Mouse (Mus musculus) cerebellum, adult 2 months (tissue): ENCODE measurements around the gene Nup35. TPM values are rescaled to one million over a fixed set of nuclear protein-coding genes. Genes with fewer than 3 reads are reported as not detected.

ENCODE experiments used
- DNase-seq, 2 experiments: peaks; one replicate each; pipeline ENCODE4 v3.0.0; 2021
- H3K27ac ChIP-seq: fragments of 200-500 bp; 2 replicates; pipeline ENCODE4 v1.5.1; 2012; ENCODE audit warnings: low read length, control low read depth, inconsistent platforms; ENCODE audit not compliant: insufficient read depth
- H3K27me3 ChIP-seq: fragments of 200-500 bp; 2 replicates; pipeline ENCODE4 v1.6.1; 2012; ENCODE audit warnings: inconsistent platforms, mild to moderate bottlenecking, low read length, moderate library complexity; ENCODE audit not compliant: control insufficient read depth, insufficient read depth
- H3K4me1 ChIP-seq: fragments of 200-500 bp; 2 replicates; pipeline ENCODE4 v1.6.1; 2011; ENCODE audit warnings: low read length; ENCODE audit not compliant: control insufficient read depth, insufficient read depth
- H3K4me3 ChIP-seq: fragments of 200-500 bp; replicated peaks from 2 replicates; pipeline ENCODE3; 2011; ENCODE audit warnings: mild to moderate bottlenecking, low read depth, low read length, control low read depth; ENCODE audit not compliant: insufficient read depth
- CTCF ChIP-seq: fragments of 200-500 bp; IDR thresholded peaks from 2 replicates; pipeline ENCODE4 v1.5.1; 2011; ENCODE audit warnings: low read depth, mild to moderate bottlenecking, control low read depth, low read length, moderate library complexity, borderline replicate concordance; ENCODE audit not compliant: insufficient read depth
- POLR2A ChIP-seq: fragments of 200-500 bp; IDR thresholded peaks from 2 replicates; pipeline ENCODE4 v1.6.1; 2011; ENCODE audit warnings: low read length, control low read depth, borderline replicate concordance; ENCODE audit not compliant: insufficient read depth
- WGBS: fragments of 180-500 bp; shearing (Covaris S2); methylation state at CpG from one replicate; pipeline ENCODE4 v1.1.7; 2018; 5-methylcytosine and 5-hydroxymethylcytosine counted together
- polyA plus RNA-seq: library from polyadenylated mRNA; depleted of rRNA; stranded (reverse); fragments of >200 nt; gene quantifications from 2 replicates; pipeline ENCODE4 v1.2.3, GENCODE M21; 2012

Gene Nup35
- polyA plus RNA-seq, 1 experiment = 27.1 TPM

GRCm38 (mm10) chr2:80612796-80613195, 4.2 kb upstream of the Nup35 start:
- H3K4me3 ChIP-seq = no peak overlapping the region
- TF ChIP-seq POLR2A = no peak
- no peak for TF ChIP-seq CTCF
- H3K27me3 ChIP-seq = no peaks in the 10 kb centered on the region
- no peak overlapping the region for H3K27ac ChIP-seq
- DNase-seq = peak in 1 of 2 experiments; percentile 28
- H3K4me1 ChIP-seq = no peaks in the 10 kb centered on the region
- 49% methylated on average over 2 of the region's 2 CpGs for WGBS

GRCm38 (mm10) chr2:80618991-80619390, 2.0 kb downstream of the Nup35 start:
- no peak overlapping the region for H3K27ac ChIP-seq
- TF ChIP-seq CTCF = no peak
- TF ChIP-seq POLR2A = no peak

GRCm38 (mm10) chr2:80621921-80622320, 4.9 kb downstream of the Nup35 start:
- Histone ChIP-seq H3K4me1 (no peaks in the 10 kb centered on the region), H3K27ac (no peak overlapping the region), H3K27me3 (no peaks in the 10 kb centered on the region), H3K4me3 (no peak overlapping the region)
- 49% methylated on average over 3 of the region's 3 CpGs for WGBS
- TF ChIP-seq POLR2A (no peak), CTCF (no peak)
- no peak for DNase-seq

More at GRCm38 (mm10) chr2:80618991-80619390, 2.0 kb downstream of the Nup35 start:
- 88% methylated on average over 3 of the region's 3 CpGs for WGBS
- no peak for DNase-seq
- no peaks in the 10 kb centered on the region for H3K4me1 ChIP-seq
- H3K27me3 ChIP-seq = no peaks in the 10 kb centered on the region
- H3K4me3 ChIP-seq = no peak overlapping the region

GRCm38 (mm10) chr2:80624523-80624922, 7.5 kb downstream of the Nup35 start:
- TF ChIP-seq CTCF = no peak
- no peak for TF ChIP-seq POLR2A
- no peak overlapping the region for H3K27ac ChIP-seq
- no peak overlapping the region for H3K4me3 ChIP-seq
- no peak for DNase-seq
- H3K27me3 ChIP-seq = no peaks in the 10 kb centered on the region
- 96% methylated on average over 4 of the region's 4 CpGs for WGBS
- no peaks in the 10 kb centered on the region for H3K4me1 ChIP-seq

GRCm38 (mm10) chr2:80632336-80633026, 15.4 kb downstream of the Nup35 start:
- no peak for DNase-seq
- Histone ChIP-seq H3K27me3 (no peaks in the 10 kb centered on the region), H3K27ac (no peak overlapping the region), H3K4me3 (no peak overlapping the region), H3K4me1 (no peaks in the 10 kb centered on the region)
- TF ChIP-seq POLR2A (no peak), CTCF (no peak)
- WGBS = 91% methylated on average over 13 of the region's 13 CpGs

GRCm38 (mm10) chr2:80638364-80639241, 21.6 kb downstream of the Nup35 start:
- peak overlapping the region; percentile 61; the same call in 1 of the 2 replicates for H3K27ac ChIP-seq
- TF ChIP-seq POLR2A (no peak), CTCF (no peak)
- DNase-seq = peak; percentile 90 to 96
- peaks cover 6% of the 10 kb centered on the region; the same call in 1 of the 2 replicates for H3K4me1 ChIP-seq
- H3K27me3 ChIP-seq = no peaks in the 10 kb centered on the region
- under 1% methylated on average over 45 of the region's 45 CpGs for WGBS
- H3K4me3 ChIP-seq = peak overlapping the region; percentile 90

- Histone ChIP-seq H3K27me3 (no peaks in the 10 kb centered on the region), H3K4me3 (no peak overlapping the region), H3K27ac (no peak overlapping the region), H3K4me1 (peaks cover 6% of the 10 kb centered on the region; the same call in 1 of the 2 replicates)
- no peak for TF ChIP-seq POLR2A
- TF ChIP-seq CTCF = no peak
- DNase-seq = no peak
- WGBS = 10% methylated on average over 8 of the region's 8 CpGs
Measured at GRCm38 (mm10) chr2:80639398-80639797, 22.4 kb downstream of the Nup35 start.
